Mouse (Mus musculus) forebrain, embryonic 16.5 days (tissue): ENCODE results near the gene Unc93a. TPM values are rescaled to one million over a fixed set of nuclear protein-coding genes. Genes with fewer than 3 reads are reported as not detected.
"Not testable (repeated sequence)": the region's sequence is repeated elsewhere in the genome, so short reads cannot be mapped to it uniquely, and the experiment has no call there.

ENCODE experiments used
- ATAC-seq: fragments of 200-750 bp; cut with Nextera tagmentation; 2 replicates; pipeline ENCODE4 v1.8.0; 2017; ENCODE audit warnings: mild to moderate bottlenecking, moderate library complexity
- H3K27ac ChIP-seq: fragments of 300-500 bp; sonication (generic); 2 replicates; pipeline ENCODE4 v1.5.1; 2014; ENCODE audit warnings: low read length, control low read depth
- H3K27me3 ChIP-seq: fragments of 300-500 bp; sonication (generic); replicated peaks from 2 replicates; pipeline ENCODE4 v1.6.1; 2014; ENCODE audit warnings: low read length; ENCODE audit not compliant: control insufficient read depth, insufficient read depth
- H3K36me3 ChIP-seq: fragments of 300-500 bp; sonication (generic); 2 replicates; pipeline ENCODE4 v1.6.1; 2014; ENCODE audit not compliant: control insufficient read depth, insufficient read depth
- H3K4me1 ChIP-seq: fragments of 300-500 bp; sonication (generic); replicated peaks from 2 replicates; pipeline ENCODE4 v1.6.1; 2014; ENCODE audit warnings: low read length; ENCODE audit not compliant: control insufficient read depth, insufficient read depth
- H3K4me2 ChIP-seq: fragments of 300-500 bp; sonication (generic); 2 replicates; pipeline ENCODE4 v1.6.1; 2014; ENCODE audit warnings: mild to moderate bottlenecking, low read length, control low read depth
- H3K4me3 ChIP-seq: fragments of 300-500 bp; sonication (generic); replicated peaks from 2 replicates; pipeline ENCODE4 v1.5.1; 2014; ENCODE audit warnings: mild to moderate bottlenecking, low read length, control low read depth
- H3K9ac ChIP-seq: fragments of 300-500 bp; sonication (generic); replicated peaks from 2 replicates; pipeline ENCODE4 v1.6.1; 2014; ENCODE audit warnings: low read depth, low read length, control low read depth
- H3K9me3 ChIP-seq: fragments of 300-500 bp; sonication (generic); 2 replicates; pipeline ENCODE4 v1.6.1; 2016; ENCODE audit warnings: low read length; ENCODE audit not compliant: control insufficient read depth
- WGBS: fragments of 180-500 bp; shearing (Covaris S2); extraction: QIAGEN DNeasy Blood & Tissue Kit; methylation state at CpG from one replicate; pipeline ENCODE4 v1.1.7; 2014; 5-methylcytosine and 5-hydroxymethylcytosine counted together
- polyA plus RNA-seq: library from polyadenylated mRNA; unstranded; fragments of >200 nt; fragmentation: Nextera tagmentation; extraction: Ambion mirVana; gene quantifications from 2 replicates; pipeline ENCODE4 v1.2.1, GENCODE M21; 2015

The Unc93a gene
- polyA plus RNA-seq, result 0.09 and 0.27 TPM in 2 replicates

- not testable (repeated sequence) for H3K27ac ChIP-seq, H3K9me3 ChIP-seq, H3K27me3 ChIP-seq, H3K4me1 ChIP-seq, ATAC-seq, H3K9ac ChIP-seq, H3K36me3 ChIP-seq, H3K4me3 ChIP-seq, H3K4me2 ChIP-seq
- WGBS, result 76% methylated on average over 3 of the region's 4 CpGs
Measured at GRCm38 (mm10) chr17:13131710-13132109, at the start of gene Unc93a. Unc93a (minus strand) TSS chr17:13131810.

GRCm38 (mm10) chr17:13180491-13180890, 48.9 kb upstream of the Unc93a start:
- H3K9me3 ChIP-seq, H3K27me3 ChIP-seq, H3K4me1 ChIP-seq, H3K4me3 ChIP-seq, H3K27ac ChIP-seq, ATAC-seq, H3K4me2 ChIP-seq, H3K9ac ChIP-seq, H3K36me3 ChIP-seq: not testable (repeated sequence)
- 94% methylated on average over 5 of the region's 5 CpGs for WGBS

- H3K36me3 ChIP-seq, ATAC-seq: not testable (repeated sequence)
Measured at GRCm38 (mm10) chr17:13179021-13179420, 47.4 kb upstream of the Unc93a start.

GRCm38 (mm10) chr17:13177796-13178195, 46.2 kb upstream of the Unc93a start:
- H3K4me1 ChIP-seq, ATAC-seq: not testable (repeated sequence)

More at GRCm38 (mm10) chr17:13179021-13179420, 47.4 kb upstream of the Unc93a start:
- not testable (repeated sequence) for H3K4me2 ChIP-seq, H3K27me3 ChIP-seq, H3K27ac ChIP-seq, H3K9me3 ChIP-seq, H3K4me3 ChIP-seq, H3K9ac ChIP-seq, H3K4me1 ChIP-seq
- 89% methylated on average over 4 of the region's 4 CpGs for WGBS

GRCm38 (mm10) chr17:13175609-13176008, 44.0 kb upstream of the Unc93a start:
- ATAC-seq, H3K9me3 ChIP-seq, H3K4me1 ChIP-seq, H3K9ac ChIP-seq, H3K36me3 ChIP-seq, H3K4me3 ChIP-seq, H3K27ac ChIP-seq, H3K27me3 ChIP-seq, H3K4me2 ChIP-seq: not testable (repeated sequence)
- WGBS, result no CpG with 5 or more reads among the region's 1 CpGs

More at GRCm38 (mm10) chr17:13177796-13178195, 46.2 kb upstream of the Unc93a start:
- H3K9ac ChIP-seq, H3K4me2 ChIP-seq, H3K9me3 ChIP-seq, H3K36me3 ChIP-seq, H3K27me3 ChIP-seq, H3K27ac ChIP-seq, H3K4me3 ChIP-seq: not testable (repeated sequence)
- 40% methylated on average over 1 of the region's 1 CpGs for WGBS

GRCm38 (mm10) chr17:13174029-13174428, 42.4 kb upstream of the Unc93a start:
- 35% methylated on average over 1 of the region's 3 CpGs for WGBS
- not testable (repeated sequence) for H3K4me3 ChIP-seq, ATAC-seq, H3K36me3 ChIP-seq, H3K27ac ChIP-seq, H3K9ac ChIP-seq, H3K4me2 ChIP-seq, H3K27me3 ChIP-seq, H3K4me1 ChIP-seq, H3K9me3 ChIP-seq

- H3K27me3 ChIP-seq, H3K4me3 ChIP-seq, H3K4me1 ChIP-seq, H3K4me2 ChIP-seq, H3K9ac ChIP-seq, H3K36me3 ChIP-seq, H3K27ac ChIP-seq, H3K9me3 ChIP-seq, ATAC-seq: not testable (repeated sequence)
- 91% methylated on average over 5 of the region's 6 CpGs for WGBS
Measured at GRCm38 (mm10) chr17:13173578-13173977, 42.0 kb upstream of the Unc93a start.

- not testable (repeated sequence) for H3K36me3 ChIP-seq, H3K9ac ChIP-seq, H3K4me1 ChIP-seq, H3K4me3 ChIP-seq, H3K27me3 ChIP-seq, ATAC-seq, H3K27ac ChIP-seq, H3K4me2 ChIP-seq, H3K9me3 ChIP-seq
- 92% methylated on average over 7 of the region's 7 CpGs for WGBS
Measured at GRCm38 (mm10) chr17:13146128-13146527, 14.5 kb upstream of the Unc93a start.

GRCm38 (mm10) chr17:13144580-13145215, 13.1 kb upstream of the Unc93a start:
- not testable (repeated sequence) for ATAC-seq, H3K4me1 ChIP-seq, H3K27me3 ChIP-seq, H3K27ac ChIP-seq, H3K36me3 ChIP-seq, H3K4me3 ChIP-seq, H3K9me3 ChIP-seq, H3K4me2 ChIP-seq, H3K9ac ChIP-seq
- WGBS, result 85% methylated on average over 4 of the region's 4 CpGs

- no CpG with 5 or more reads among the region's 2 CpGs for WGBS
- not testable (repeated sequence) for H3K4me2 ChIP-seq, H3K36me3 ChIP-seq, H3K9me3 ChIP-seq, H3K4me1 ChIP-seq, H3K27ac ChIP-seq, H3K27me3 ChIP-seq, H3K4me3 ChIP-seq, ATAC-seq, H3K9ac ChIP-seq
Measured at GRCm38 (mm10) chr17:13142665-13143064, 11.1 kb upstream of the Unc93a start.
